Mouse (Mus musculus): Measurements from ENCODE around the gene Chga. TPM values are rescaled to one million over a fixed set of nuclear protein-coding genes. Genes with fewer than 3 reads are reported as not detected.

The Chga gene
- total and polyA plus RNA-seq, 3 experiments = not detected

DNA sequence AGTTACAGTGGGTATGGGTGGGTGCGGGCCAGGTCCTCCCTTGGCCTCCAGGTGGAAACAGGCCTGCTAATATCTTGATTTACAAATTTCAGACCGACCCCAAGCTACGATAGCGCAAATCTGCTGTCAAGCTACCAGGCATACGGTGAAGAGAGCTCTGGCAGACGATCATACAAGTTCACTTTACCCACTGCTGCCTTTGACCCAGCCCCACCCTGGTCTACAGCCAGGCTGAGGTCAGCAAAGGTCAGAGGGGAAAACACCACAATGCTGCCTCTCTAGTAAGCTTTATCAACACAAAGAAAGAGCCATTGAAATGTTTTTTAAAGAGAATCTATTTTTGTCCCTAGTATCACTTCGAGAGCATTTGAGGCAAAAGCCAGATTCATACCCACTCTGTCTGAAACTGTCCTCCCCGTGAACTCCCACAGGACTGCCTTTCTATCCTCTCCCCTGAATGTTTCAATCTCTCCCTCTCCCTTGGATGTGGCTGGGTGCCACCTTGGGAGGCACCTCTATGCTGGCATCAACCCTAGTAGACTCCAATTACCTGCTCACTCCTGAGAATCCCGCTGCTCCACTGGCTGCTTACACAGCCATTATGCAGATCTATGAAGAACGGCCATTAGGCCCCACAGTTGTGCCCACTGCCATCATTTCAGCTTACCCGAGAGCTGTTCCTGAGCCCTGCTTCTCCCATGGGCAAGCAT, 53.2 kb downstream of the Chga start:
- no peaks in the 10 kb centered on the region for H3K27me3 ChIP-seq (ENCODE audit: control insufficient read depth in 1 of 2, insufficient read depth in 2 of 2, low read length in 2 of 2)
- no peak overlapping the region for H3K27ac ChIP-seq (ENCODE audit: control insufficient read depth, low read depth, low read length)
- H3K9ac ChIP-seq (ENCODE audit: control insufficient read depth, low read depth, low read length, poor library complexity, severe bottlenecking) = no peak overlapping the region
- H3K4me1 ChIP-seq (ENCODE audit: control insufficient read depth in 1 of 2, insufficient read depth in 2 of 2, low read length in 2 of 2) = 0 out of 4 replicates have a peak, but pooled peaks cover 0 to 3% of the 10 kb centered on the region in 2 experiments
- TF ChIP-seq ZC3H11A (IDR thresholded peaks at IDR 0.05; ENCODE audit: low read depth, low read length) (no peak), TCF12 (IDR thresholded peaks at IDR 0.05; ENCODE audit: low read depth, low read length) (no peak), GABPA (IDR thresholded peaks at IDR 0.05; ENCODE audit: low read depth, low read length) (no peak), MYC (IDR thresholded peaks at IDR 0.05; ENCODE audit: low read depth, low read length) (no peak)
- H3K4me3 ChIP-seq (ENCODE audit: control insufficient read depth in 1 of 2, insufficient read depth in 1 of 2, low read depth in 2 of 2, low read length in 2 of 2) = no peak overlapping the region
- no peaks in the 10 kb centered on the region; a peak in 2 of 4 replicates for H3K36me3 ChIP-seq (ENCODE audit: control insufficient read depth in 1 of 2, insufficient read depth in 2 of 2, low read length in 2 of 2)
- H3K9me3 ChIP-seq (replicated peaks; ENCODE audit: insufficient read depth, low read length) = no peaks in the 10 kb centered on the region
- H3K79me2 ChIP-seq (ENCODE audit: control insufficient read depth, insufficient read depth, low read length, poor library complexity) = no peaks in the 10 kb centered on the region
- no peak for DNase-seq (ENCODE audit: low read depth, low spot score)

DNA sequence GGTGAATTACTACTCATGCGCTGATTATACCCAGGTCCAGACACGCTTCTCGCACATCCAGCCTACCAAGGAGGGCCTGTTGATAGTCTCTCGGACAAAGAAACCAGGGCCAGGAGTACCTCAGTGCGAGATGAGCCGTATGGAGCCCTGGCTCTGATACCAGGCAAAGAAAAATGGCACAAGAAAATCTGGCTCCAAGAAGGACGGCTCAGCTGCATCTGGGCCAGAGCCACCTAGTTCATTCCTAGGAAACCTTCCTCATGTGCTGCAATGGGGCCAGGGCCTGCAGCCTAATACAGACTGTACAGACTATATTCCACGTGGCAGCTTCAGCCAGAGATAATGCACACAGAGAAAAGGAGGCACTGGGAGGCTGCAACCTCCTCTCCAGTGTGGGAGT, 56.2 kb downstream of the Chga start:
- TF ChIP-seq POLR2AphosphoS2 (IDR thresholded peaks at IDR 0.05; ENCODE audit: low read length) = no peak
- no peak for TF ChIP-seq TCF12 (IDR thresholded peaks at IDR 0.05; ENCODE audit: low read depth, low read length)
- TF ChIP-seq MAZ (IDR thresholded peaks at IDR 0.05; ENCODE audit: low read depth, low read length) = no peak
- TF ChIP-seq CHD2 (IDR thresholded peaks at IDR 0.05; ENCODE audit: low read length) = no peak
- TF ChIP-seq MXI1 (IDR thresholded peaks at IDR 0.05; ENCODE audit: low read depth, low read length) = no peak
- no peak for TF ChIP-seq GABPA (IDR thresholded peaks at IDR 0.05; ENCODE audit: low read depth, low read length)
- no peak for TF ChIP-seq CHD1 (IDR thresholded peaks at IDR 0.05; ENCODE audit: low read depth, low read length)
- TF ChIP-seq SMC3 (IDR thresholded peaks at IDR 0.05; ENCODE audit: low read depth, low read length) = no peak
- no peak for TF ChIP-seq ZMIZ1 (IDR thresholded peaks at IDR 0.05; ENCODE audit: low read depth, low read length)
- TF ChIP-seq CTCF (IDR thresholded peaks at IDR 0.05 in 2 of 3, conservative IDR thresholded peaks at IDR 0.05 in 1 of 3; ENCODE audit: control insufficient read depth in 1 of 3, insufficient read depth in 1 of 3, low read depth in 2 of 3, low read length in 3 of 3, poor library complexity in 1 of 3, severe bottlenecking in 1 of 3) = no peak
- Histone ChIP-seq H3K4me3 (ENCODE audit: control insufficient read depth in 1 of 2, insufficient read depth in 1 of 2, low read depth in 2 of 2, low read length in 2 of 2) (no peak overlapping the region), H3K4me1 (ENCODE audit: control insufficient read depth in 1 of 2, insufficient read depth in 2 of 2, low read length in 2 of 2) (no peaks in the 10 kb centered on the region), H3K27ac (ENCODE audit: control insufficient read depth, low read depth, low read length) (no peak overlapping the region), H3K79me2 (ENCODE audit: control insufficient read depth, insufficient read depth, low read length, poor library complexity) (no peaks in the 10 kb centered on the region), H3K9ac (ENCODE audit: control insufficient read depth, low read depth, low read length, poor library complexity, severe bottlenecking) (no peak overlapping the region), H3K27me3 (ENCODE audit: control insufficient read depth in 1 of 2, insufficient read depth in 2 of 2, low read length in 2 of 2) (no peaks in the 10 kb centered on the region), H3K36me3 (ENCODE audit: control insufficient read depth in 1 of 2, insufficient read depth in 2 of 2, low read length in 2 of 2) (no peaks in the 10 kb centered on the region), H3K9me3 (replicated peaks; ENCODE audit: insufficient read depth, low read length) (no peaks in the 10 kb centered on the region)
- DNase-seq (ENCODE audit: low read depth, low spot score) = no peak

GRCm38 (mm10) chr12:102612431-102612830, 57.7 kb downstream of the Chga start:
- H3K4me3 ChIP-seq (ENCODE audit: control insufficient read depth in 1 of 2, insufficient read depth in 1 of 2, low read depth in 2 of 2, low read length in 2 of 2) = no peak overlapping the region
- no peak overlapping the region for H3K9ac ChIP-seq (ENCODE audit: control insufficient read depth, low read depth, low read length, poor library complexity, severe bottlenecking)
- H3K27me3 ChIP-seq (ENCODE audit: control insufficient read depth in 1 of 2, insufficient read depth in 2 of 2, low read length in 2 of 2) = no peaks in the 10 kb centered on the region
- no peak overlapping the region for H3K27ac ChIP-seq (ENCODE audit: control insufficient read depth, low read depth, low read length)
- H3K9me3 ChIP-seq (replicated peaks; ENCODE audit: insufficient read depth, low read length) = no peaks in the 10 kb centered on the region
- no peaks in the 10 kb centered on the region for H3K4me1 ChIP-seq (ENCODE audit: control insufficient read depth in 1 of 2, insufficient read depth in 2 of 2, low read length in 2 of 2)
- TF ChIP-seq SMC3 (IDR thresholded peaks at IDR 0.05; ENCODE audit: low read depth, low read length) = no peak
- no peak for TF ChIP-seq ETS1 (IDR thresholded peaks at IDR 0.05; ENCODE audit: low read depth, low read length)
- no peak for TF ChIP-seq JUND (IDR thresholded peaks at IDR 0.05; ENCODE audit: low read depth, low read length)
- TF ChIP-seq POLR2AphosphoS2 (IDR thresholded peaks at IDR 0.05; ENCODE audit: low read length) = no peak
- TF ChIP-seq SIN3A (IDR thresholded peaks at IDR 0.05; ENCODE audit: low read length) = no peak
- TF ChIP-seq BHLHE40 (IDR thresholded peaks at IDR 0.05; ENCODE audit: borderline replicate concordance, low read depth, low read length) = no peak
- no peak for TF ChIP-seq POLR2A (IDR thresholded peaks at IDR 0.05; ENCODE audit: control insufficient read depth in 1 of 2, insufficient read depth in 1 of 2, low read depth in 1 of 2, low read length in 2 of 2, poor library complexity in 1 of 2)
- TF ChIP-seq POLR2AphosphoS5 (IDR thresholded peaks at IDR 0.05; ENCODE audit: borderline replicate concordance, low read depth, low read length) = no peak
- no peak for TF ChIP-seq USF1 (IDR thresholded peaks at IDR 0.05; ENCODE audit: low read depth, low read length)
- DNase-seq (ENCODE audit: low read depth, low spot score) = no peak
- H3K36me3 ChIP-seq (ENCODE audit: control insufficient read depth in 1 of 2, insufficient read depth in 2 of 2, low read length in 2 of 2) = no peaks in the 10 kb centered on the region
- no peaks in the 10 kb centered on the region for H3K79me2 ChIP-seq (ENCODE audit: control insufficient read depth, insufficient read depth, low read length, poor library complexity)
